Mouse (Mus musculus) liver, embryonic 15.5 days (tissue): ENCODE data around the gene Hnrnpll. TPM values are rescaled to one million over a fixed set of nuclear protein-coding genes. Genes with fewer than 3 reads are reported as not detected.
A peak's percentile ranks its signal among the peaks of the same experiment; 100 is the strongest.
"Not testable (repeated sequence)": the region's sequence is repeated elsewhere in the genome, so short reads cannot be mapped to it uniquely, and the experiment has no call there.

Source experiments
- ATAC-seq: fragments of 200-750 bp; cut with Nextera tagmentation; 2 replicates; pipeline ENCODE4 v1.8.0; 2017; ENCODE audit warnings: moderate number of reproducible peaks, mild to moderate bottlenecking, moderate library complexity; ENCODE audit not compliant: insufficient read depth
- H3K27ac ChIP-seq: fragments of 300-500 bp; sonication (generic); replicated peaks from 2 replicates; pipeline ENCODE4 v1.5.1; 2015; ENCODE audit warnings: mild to moderate bottlenecking, inconsistent platforms
- H3K27me3 ChIP-seq: fragments of 300-500 bp; sonication (generic); 2 replicates; pipeline ENCODE4 v1.6.1; 2015; ENCODE audit warnings: mild to moderate bottlenecking, inconsistent platforms
- H3K36me3 ChIP-seq: fragments of 300-500 bp; sonication (generic); replicated peaks from 2 replicates; pipeline ENCODE4 v1.6.1; 2015; ENCODE audit warnings: moderate library complexity, mild to moderate bottlenecking, inconsistent platforms
- H3K4me1 ChIP-seq: fragments of 300-500 bp; sonication (generic); replicated peaks from 2 replicates; pipeline ENCODE4 v1.6.1; 2015; ENCODE audit warnings: inconsistent platforms
- H3K4me2 ChIP-seq: fragments of 300-500 bp; sonication (generic); 2 replicates; pipeline ENCODE4 v1.6.1; 2015; ENCODE audit warnings: moderate library complexity, mild to moderate bottlenecking, inconsistent platforms
- H3K4me3 ChIP-seq: fragments of 300-500 bp; sonication (generic); replicated peaks from 2 replicates; pipeline ENCODE4 v1.5.1; 2015; ENCODE audit warnings: mild to moderate bottlenecking, inconsistent platforms
- H3K9ac ChIP-seq: fragments of 300-500 bp; sonication (generic); 2 replicates; pipeline ENCODE4 v1.6.1; 2015; ENCODE audit warnings: moderate library complexity, mild to moderate bottlenecking, inconsistent platforms
- H3K9me3 ChIP-seq: fragments of 300-500 bp; sonication (generic); replicated peaks from 2 replicates; pipeline ENCODE4 v1.6.1; 2016; ENCODE audit warnings: inconsistent platforms
- WGBS: fragments of 180-500 bp; shearing (Covaris S2); methylation state at CpG from one replicate; pipeline ENCODE4 v1.1.7; 2015; ENCODE audit warnings: mixed read lengths; ENCODE audit not compliant: insufficient replicate concordance; 5-methylcytosine and 5-hydroxymethylcytosine counted together
- polyA plus RNA-seq: library from polyadenylated mRNA; unstranded; fragments of >200 nt; fragmentation: Nextera tagmentation; extraction: Ambion mirVana; gene quantifications from 2 replicates; pipeline ENCODE4 v1.2.1, GENCODE M21; 2015

Hnrnpll gene
- polyA plus RNA-seq, 1 experiment from 2014 or later = 21.8 TPM

- WGBS = 77% methylated on average over 1 of the region's 1 CpGs
- Histone ChIP-seq H3K36me3 (peaks cover 11% of the 10 kb centered on the region), H3K9me3 (no peaks in the 10 kb centered on the region), H3K27ac (no peak overlapping the region), H3K4me2 (no peak overlapping the region), H3K9ac (no peak overlapping the region), H3K4me3 (no peak overlapping the region), H3K27me3 (no peaks in the 10 kb centered on the region), H3K4me1 (peaks cover 40% of the 10 kb centered on the region)
- no peak for ATAC-seq
Measured at GRCm38 (mm10) chr17:80058501-80058900, 3.6 kb downstream of the Hnrnpll start.

- no peak overlapping the region for H3K4me2 ChIP-seq
- no peak overlapping the region for H3K9ac ChIP-seq
- peaks cover 51% of the 10 kb centered on the region for H3K36me3 ChIP-seq
- no peak overlapping the region for H3K4me3 ChIP-seq
- WGBS = 88% methylated on average over 27 of the region's 27 CpGs
- no peaks in the 10 kb centered on the region for H3K27me3 ChIP-seq
- H3K4me1 ChIP-seq = peaks cover 23% of the 10 kb centered on the region
- H3K27ac ChIP-seq = no peak overlapping the region
- ATAC-seq = no peak
- H3K9me3 ChIP-seq = no peaks in the 10 kb centered on the region
Measured at GRCm38 (mm10) chr17:80053931-80054734, 8.0 kb downstream of the Hnrnpll start.

- Histone ChIP-seq H3K9ac (no peak overlapping the region), H3K4me2 (no peak overlapping the region), H3K4me3 (no peak overlapping the region), H3K27ac (no peak overlapping the region), H3K36me3 (peaks cover 65% of the 10 kb centered on the region), H3K4me1 (peaks cover 6% of the 10 kb centered on the region), H3K9me3 (no peaks in the 10 kb centered on the region), H3K27me3 (no peaks in the 10 kb centered on the region)
- ATAC-seq = no peak
- 54% methylated on average over 1 of the region's 1 CpGs for WGBS
Measured at GRCm38 (mm10) chr17:80051682-80052081, 10.5 kb downstream of the Hnrnpll start.

- not testable (repeated sequence) for H3K9ac ChIP-seq, H3K27me3 ChIP-seq, H3K4me1 ChIP-seq, ATAC-seq, H3K4me2 ChIP-seq, H3K4me3 ChIP-seq, H3K9me3 ChIP-seq, H3K27ac ChIP-seq
- H3K36me3 ChIP-seq = peaks cover 79% of the 10 kb centered on the region
Measured at GRCm38 (mm10) chr17:80049300-80049699, 12.8 kb downstream of the Hnrnpll start.

- Histone ChIP-seq H3K4me1 (peaks cover 5% of the 10 kb centered on the region), H3K9ac (no peak overlapping the region), H3K36me3 (peaks cover 76% of the 10 kb centered on the region), H3K9me3 (no peaks in the 10 kb centered on the region), H3K27me3 (no peaks in the 10 kb centered on the region), H3K4me3 (no peak overlapping the region), H3K4me2 (no peak overlapping the region), H3K27ac (no peak overlapping the region)
- ATAC-seq = no peak
- 67% methylated on average over 7 of the region's 7 CpGs for WGBS
Measured at GRCm38 (mm10) chr17:80048230-80048629, 13.9 kb downstream of the Hnrnpll start.

GRCm38 (mm10) chr17:80041739-80042138 is 20.4 kb downstream of the Hnrnpll start:
- H3K4me3 ChIP-seq = no peak overlapping the region
- no peak overlapping the region for H3K9ac ChIP-seq
- peaks cover 50% of the 10 kb centered on the region for H3K36me3 ChIP-seq
- H3K9me3 ChIP-seq = no peaks in the 10 kb centered on the region
- H3K4me1 ChIP-seq = no peaks in the 10 kb centered on the region
- H3K27ac ChIP-seq = no peak overlapping the region
- no peak for ATAC-seq
- WGBS = 78% methylated on average over 1 of the region's 1 CpGs
- no peaks in the 10 kb centered on the region for H3K27me3 ChIP-seq
- H3K4me2 ChIP-seq = no peak overlapping the region

- Histone ChIP-seq H3K4me2 (no peak overlapping the region), H3K9me3 (no peaks in the 10 kb centered on the region), H3K4me1 (no peaks in the 10 kb centered on the region), H3K27ac (no peak overlapping the region), H3K9ac (no peak overlapping the region), H3K27me3 (no peaks in the 10 kb centered on the region), H3K4me3 (no peak overlapping the region), H3K36me3 (peaks cover 51% of the 10 kb centered on the region)
- ATAC-seq = no peak
- WGBS = 89% methylated on average over 6 of the region's 6 CpGs
Measured at GRCm38 (mm10) chr17:80028675-80029074, 33.5 kb downstream of the Hnrnpll start.

GRCm38 (mm10) chr17:80026189-80026936 is 35.8 kb downstream of the Hnrnpll start:
- 82% methylated on average over 5 of the region's 5 CpGs for WGBS
- H3K9me3 ChIP-seq = no peaks in the 10 kb centered on the region
- ATAC-seq = no peak

GRCm38 (mm10) chr17:80022090-80022489 is 40.0 kb downstream of the Hnrnpll start:
- no peak overlapping the region for H3K4me2 ChIP-seq
- H3K36me3 ChIP-seq = 0 out of 2 replicates have a peak, but pooled peaks cover 5% of the 10 kb centered on the region
- 73% methylated on average over 5 of the region's 5 CpGs for WGBS
- no peak for ATAC-seq
- no peak overlapping the region for H3K4me3 ChIP-seq
- H3K27me3 ChIP-seq = no peaks in the 10 kb centered on the region
- H3K9me3 ChIP-seq = no peaks in the 10 kb centered on the region
- no peak overlapping the region for H3K9ac ChIP-seq
- H3K27ac ChIP-seq = no peak overlapping the region
- peaks cover 25% of the 10 kb centered on the region for H3K4me1 ChIP-seq

More at GRCm38 (mm10) chr17:80026189-80026936, 35.8 kb downstream of the Hnrnpll start:
- no peak overlapping the region for H3K27ac ChIP-seq
- H3K9ac ChIP-seq = no peak overlapping the region
- H3K4me1 ChIP-seq = no peaks in the 10 kb centered on the region
- H3K36me3 ChIP-seq = peaks cover 31% of the 10 kb centered on the region
- no peaks in the 10 kb centered on the region for H3K27me3 ChIP-seq
- H3K4me3 ChIP-seq = no peak overlapping the region
- H3K4me2 ChIP-seq = no peak overlapping the region

GRCm38 (mm10) chr17:80020495-80020894 is 41.6 kb downstream of the Hnrnpll start:
- no peaks in the 10 kb centered on the region for H3K9me3 ChIP-seq
- H3K4me1 ChIP-seq = peaks cover 28% of the 10 kb centered on the region
- no peak overlapping the region for H3K27ac ChIP-seq
- no peak for ATAC-seq
- no peaks in the 10 kb centered on the region for H3K27me3 ChIP-seq
- no peaks in the 10 kb centered on the region for H3K36me3 ChIP-seq
- WGBS = 64% methylated on average over 2 of the region's 2 CpGs
- no peak overlapping the region for H3K9ac ChIP-seq
- H3K4me3 ChIP-seq = no peak overlapping the region
- no peak overlapping the region for H3K4me2 ChIP-seq

- no peak for ATAC-seq
- Histone ChIP-seq H3K4me2 (peak overlapping the region; percentile 64), H3K4me1 (peaks cover 43% of the 10 kb centered on the region), H3K36me3 (no peaks in the 10 kb centered on the region), H3K27ac (no peak overlapping the region), H3K9ac (no peak overlapping the region), H3K4me3 (peak overlapping the region; percentile 23; the same call in 1 of the 2 replicates), H3K9me3 (no peaks in the 10 kb centered on the region), H3K27me3 (no peaks in the 10 kb centered on the region)
- WGBS = 16% methylated on average over 22 of the region's 22 CpGs
Measured at GRCm38 (mm10) chr17:80018976-80019541, 43.1 kb downstream of the Hnrnpll start.
